Mouse (Mus musculus): ENCODE measurements around the gene Zfand3. TPM values are rescaled to one million over a fixed set of nuclear protein-coding genes. Genes with fewer than 3 reads are reported as not detected.
A peak's percentile ranks its signal among the peaks of the same experiment; 100 is the strongest.

The Zfand3 gene
- polyA plus RNA-seq, 1 experiment from 2014 or later = 54.9 TPM

- Histone ChIP-seq H3K27me3 (no peaks in the 10 kb centered on the region), H3K9me3 (replicated peaks) (no peaks in the 10 kb centered on the region), H3K9ac (no peak overlapping the region), H3K36me3 (0 out of 2 replicates have a peak, but pooled peaks cover 6% of the 10 kb centered on the region), H3K4me3 (replicated peaks) (no peak overlapping the region), H3K4me2 (replicated peaks) (no peak overlapping the region), H3K4me1 (no peaks in the 10 kb centered on the region), H3K27ac (replicated peaks) (no peak overlapping the region)
- ATAC-seq (ENCODE audit: insufficient number of reproducible peaks, low FRiP score, low TSS enrichment, low read depth) = no peak
- 62% methylated on average over 5 of the region's 5 CpGs for WGBS
Measured at GRCm38 (mm10) chr17:30075896-30076295, 71.4 kb downstream of the Zfand3 start.

DNA sequence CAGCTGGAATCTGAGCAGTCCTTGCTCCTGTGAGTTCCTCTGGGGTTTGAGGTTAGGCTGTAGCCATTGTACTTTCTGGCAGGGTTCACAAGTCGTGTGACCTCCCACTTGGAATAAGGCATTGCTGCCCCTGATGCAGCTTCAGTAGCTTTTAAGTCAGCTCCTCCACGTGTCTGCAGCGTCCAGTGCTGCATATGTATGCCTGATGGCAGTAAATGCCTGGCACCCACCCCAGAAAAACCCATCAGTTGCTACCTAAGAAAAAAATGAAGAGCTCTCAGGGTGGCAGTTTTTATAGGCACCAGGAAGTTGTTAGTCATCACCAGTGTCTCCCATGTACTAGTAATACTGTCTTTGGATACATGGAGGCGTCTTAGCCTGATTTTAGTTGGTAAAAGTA lies 79.5 kb downstream of the Zfand3 start:
- no peak overlapping the region for H3K4me2 ChIP-seq (replicated peaks)
- no peak overlapping the region for H3K4me3 ChIP-seq (replicated peaks)
- H3K27ac ChIP-seq (replicated peaks) = no peak overlapping the region
- H3K9ac ChIP-seq = no peak overlapping the region
- no peak for ATAC-seq (ENCODE audit: insufficient number of reproducible peaks, low FRiP score, low TSS enrichment, low read depth)
- no peaks in the 10 kb centered on the region for H3K9me3 ChIP-seq (replicated peaks)
- H3K36me3 ChIP-seq = 0 out of 2 replicates have a peak, but pooled peaks cover 2% of the 10 kb centered on the region
- WGBS = 55% methylated on average over 4 of the region's 4 CpGs
- no peaks in the 10 kb centered on the region for H3K4me1 ChIP-seq
- H3K27me3 ChIP-seq = no peaks in the 10 kb centered on the region

DNA sequence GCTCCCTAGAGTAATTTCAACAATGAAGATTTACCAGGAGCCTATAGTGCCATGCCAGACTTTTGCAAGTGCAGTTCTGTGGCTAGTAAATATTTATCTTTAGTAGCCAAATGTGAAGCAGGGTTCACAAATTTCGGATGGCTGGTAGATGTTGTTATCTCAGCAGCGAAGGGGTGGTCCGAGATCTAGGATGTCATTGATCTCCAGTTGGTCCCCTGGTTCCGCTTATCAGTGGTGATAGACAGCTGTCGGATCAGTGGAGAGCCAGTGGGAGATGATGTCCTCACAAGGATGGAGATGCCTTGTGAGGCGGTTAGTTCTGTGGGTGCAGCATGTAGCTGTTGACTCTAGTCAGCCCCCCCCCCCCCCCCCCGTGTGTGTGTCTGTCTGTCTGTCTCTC lies 82.2 kb downstream of the Zfand3 start:
- H3K4me2 ChIP-seq (replicated peaks) = no peak overlapping the region
- ATAC-seq (ENCODE audit: insufficient number of reproducible peaks, low FRiP score, low TSS enrichment, low read depth) = no peak
- H3K27me3 ChIP-seq = no peaks in the 10 kb centered on the region
- H3K27ac ChIP-seq (replicated peaks) = no peak overlapping the region
- H3K4me3 ChIP-seq (replicated peaks) = no peak overlapping the region
- WGBS = 93% methylated on average over 7 of the region's 7 CpGs
- H3K9me3 ChIP-seq (replicated peaks) = no peaks in the 10 kb centered on the region
- no peak overlapping the region for H3K9ac ChIP-seq
- no peaks in the 10 kb centered on the region for H3K4me1 ChIP-seq
- no peaks in the 10 kb centered on the region for H3K36me3 ChIP-seq

GRCm38 (mm10) chr17:30088431-30088830 lies 83.9 kb downstream of the Zfand3 start:
- 97% methylated on average over 3 of the region's 3 CpGs for WGBS
- H3K9me3 ChIP-seq (replicated peaks) = no peaks in the 10 kb centered on the region
- H3K9ac ChIP-seq = no peak overlapping the region
- no peak overlapping the region for H3K4me2 ChIP-seq (replicated peaks)
- H3K4me3 ChIP-seq (replicated peaks) = no peak overlapping the region
- no peaks in the 10 kb centered on the region for H3K27me3 ChIP-seq
- H3K27ac ChIP-seq (replicated peaks) = no peak overlapping the region
- H3K36me3 ChIP-seq = no peaks in the 10 kb centered on the region
- no peaks in the 10 kb centered on the region for H3K4me1 ChIP-seq
- no peak for ATAC-seq (ENCODE audit: insufficient number of reproducible peaks, low FRiP score, low TSS enrichment, low read depth)

DNA sequence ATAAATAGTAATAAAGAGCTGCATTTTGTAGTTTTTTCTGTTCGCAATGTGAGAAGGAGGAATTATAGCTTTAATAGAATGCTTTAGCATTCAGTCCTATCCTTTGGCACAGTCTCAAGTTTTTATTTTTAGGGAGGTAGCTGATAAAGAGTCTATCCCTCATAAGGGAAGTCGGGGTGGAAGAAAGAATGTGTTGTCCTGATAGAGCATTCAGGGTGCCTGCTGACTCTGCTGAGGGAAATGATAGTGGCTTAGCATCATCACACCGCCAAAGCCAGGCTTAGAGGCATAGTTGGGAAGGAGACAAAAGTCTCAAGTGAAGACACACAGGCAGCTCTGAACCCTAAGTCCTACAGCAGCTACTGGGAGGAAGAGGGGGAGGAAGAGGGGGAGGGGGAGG lies 85.9 kb downstream of the Zfand3 start:
- WGBS = 78% methylated on average over 3 of the region's 3 CpGs
- no peaks in the 10 kb centered on the region for H3K27me3 ChIP-seq
- ATAC-seq (ENCODE audit: insufficient number of reproducible peaks, low FRiP score, low TSS enrichment, low read depth) = no peak
- no peak overlapping the region for H3K4me2 ChIP-seq (replicated peaks)
- H3K4me1 ChIP-seq = no peaks in the 10 kb centered on the region
- no peak overlapping the region for H3K27ac ChIP-seq (replicated peaks)
- H3K9ac ChIP-seq = no peak overlapping the region
- peaks cover under 1% of the 10 kb centered on the region; the same call in 1 of the 2 replicates for H3K36me3 ChIP-seq
- no peaks in the 10 kb centered on the region for H3K9me3 ChIP-seq (replicated peaks)
- no peak overlapping the region for H3K4me3 ChIP-seq (replicated peaks)

DNA sequence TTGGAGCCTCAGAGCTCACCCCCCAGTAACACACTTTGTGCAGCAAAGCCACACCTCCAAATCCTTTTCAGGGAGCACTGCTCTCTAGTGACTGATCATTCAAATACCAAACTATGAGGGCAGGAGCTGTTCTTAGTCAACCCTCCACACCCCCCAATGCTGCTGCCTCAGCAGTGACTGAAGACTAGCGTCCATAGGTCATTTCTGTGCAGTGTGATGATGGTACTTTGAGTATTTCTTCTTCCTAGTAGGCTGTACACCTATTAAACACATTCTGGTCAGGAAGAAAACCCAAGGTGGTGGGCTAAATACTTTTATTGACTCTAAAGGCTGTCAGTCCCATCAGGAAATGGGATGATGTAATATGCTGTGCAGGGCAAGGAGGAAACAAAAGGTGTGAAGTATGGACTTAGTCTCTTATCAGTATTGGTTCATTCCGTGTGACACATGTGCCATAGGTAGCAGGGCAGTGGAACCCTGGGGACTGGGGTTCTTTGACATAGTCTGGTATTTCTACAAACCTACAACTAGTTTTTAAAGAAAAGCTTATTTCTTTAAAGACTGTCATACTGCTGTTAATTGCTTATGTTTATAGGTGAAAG lies 88.7 kb downstream of the Zfand3 start:
- no peak overlapping the region for H3K4me3 ChIP-seq (replicated peaks)
- WGBS = 93% methylated on average over 2 of the region's 2 CpGs
- H3K4me1 ChIP-seq = no peaks in the 10 kb centered on the region; the same call in 1 of the 2 replicates
- H3K27ac ChIP-seq (replicated peaks) = no peak overlapping the region
- no peaks in the 10 kb centered on the region for H3K27me3 ChIP-seq
- no peaks in the 10 kb centered on the region for H3K9me3 ChIP-seq (replicated peaks)
- H3K9ac ChIP-seq = no peak overlapping the region
- H3K36me3 ChIP-seq = peaks cover 5% of the 10 kb centered on the region; the same call in 1 of the 2 replicates
- H3K4me2 ChIP-seq (replicated peaks) = no peak overlapping the region
- ATAC-seq (ENCODE audit: insufficient number of reproducible peaks, low FRiP score, low TSS enrichment, low read depth) = no peak

- 69% methylated on average over 5 of the region's 5 CpGs for WGBS
- no peak overlapping the region for H3K27ac ChIP-seq (replicated peaks)
- H3K27me3 ChIP-seq = no peaks in the 10 kb centered on the region
- no peak overlapping the region for H3K4me3 ChIP-seq (replicated peaks)
- H3K9ac ChIP-seq = no peak overlapping the region
- H3K4me1 ChIP-seq = peaks cover 14% of the 10 kb centered on the region
- no peaks in the 10 kb centered on the region for H3K9me3 ChIP-seq (replicated peaks)
- no peak overlapping the region for H3K4me2 ChIP-seq (replicated peaks)
- peaks cover 5% of the 10 kb centered on the region; the same call in 1 of the 2 replicates for H3K36me3 ChIP-seq
- no peak for ATAC-seq (ENCODE audit: insufficient number of reproducible peaks, low FRiP score, low TSS enrichment, low read depth)
Measured at GRCm38 (mm10) chr17:30097156-30097555, 92.6 kb downstream of the Zfand3 start.

- H3K4me2 ChIP-seq (replicated peaks) = no peak overlapping the region
- no peak for ATAC-seq (ENCODE audit: insufficient number of reproducible peaks, low FRiP score, low TSS enrichment, low read depth)
- no peaks in the 10 kb centered on the region for H3K9me3 ChIP-seq (replicated peaks)
- WGBS = 60% methylated on average over 4 of the region's 4 CpGs
- H3K27me3 ChIP-seq = no peaks in the 10 kb centered on the region
- H3K9ac ChIP-seq = no peak overlapping the region
- peaks cover 16% of the 10 kb centered on the region for H3K4me1 ChIP-seq
- no peak overlapping the region for H3K4me3 ChIP-seq (replicated peaks)
- H3K36me3 ChIP-seq = peaks cover 5% of the 10 kb centered on the region; the same call in 1 of the 2 replicates
- H3K27ac ChIP-seq (replicated peaks) = no peak overlapping the region
Measured at GRCm38 (mm10) chr17:30097677-30098076, 93.1 kb downstream of the Zfand3 start.

- Histone ChIP-seq H3K27ac (replicated peaks) (no peak overlapping the region), H3K36me3 (peaks cover 5% of the 10 kb centered on the region; the same call in 1 of the 2 replicates), H3K9me3 (replicated peaks) (no peaks in the 10 kb centered on the region), H3K4me1 (peaks cover 24% of the 10 kb centered on the region), H3K4me2 (replicated peaks) (no peak overlapping the region), H3K27me3 (no peaks in the 10 kb centered on the region), H3K4me3 (replicated peaks) (no peak overlapping the region), H3K9ac (no peak overlapping the region)
- WGBS = 81% methylated on average over 2 of the region's 2 CpGs
- ATAC-seq (ENCODE audit: insufficient number of reproducible peaks, low FRiP score, low TSS enrichment, low read depth) = no peak
Measured at GRCm38 (mm10) chr17:30099670-30100069, 95.1 kb downstream of the Zfand3 start.

GRCm38 (mm10) chr17:30101801-30102200 lies 97.3 kb downstream of the Zfand3 start:
- Histone ChIP-seq H3K4me1 (peaks cover 24% of the 10 kb centered on the region), H3K27me3 (no peaks in the 10 kb centered on the region), H3K9ac (no peak overlapping the region), H3K4me2 (replicated peaks) (no peak overlapping the region), H3K4me3 (replicated peaks) (no peak overlapping the region), H3K9me3 (replicated peaks) (no peaks in the 10 kb centered on the region), H3K36me3 (no peaks in the 10 kb centered on the region), H3K27ac (replicated peaks) (peak overlapping the region; percentile 39; the same call in 1 of the 2 replicates)
- ATAC-seq (ENCODE audit: insufficient number of reproducible peaks, low FRiP score, low TSS enrichment, low read depth) = no peak

DNA sequence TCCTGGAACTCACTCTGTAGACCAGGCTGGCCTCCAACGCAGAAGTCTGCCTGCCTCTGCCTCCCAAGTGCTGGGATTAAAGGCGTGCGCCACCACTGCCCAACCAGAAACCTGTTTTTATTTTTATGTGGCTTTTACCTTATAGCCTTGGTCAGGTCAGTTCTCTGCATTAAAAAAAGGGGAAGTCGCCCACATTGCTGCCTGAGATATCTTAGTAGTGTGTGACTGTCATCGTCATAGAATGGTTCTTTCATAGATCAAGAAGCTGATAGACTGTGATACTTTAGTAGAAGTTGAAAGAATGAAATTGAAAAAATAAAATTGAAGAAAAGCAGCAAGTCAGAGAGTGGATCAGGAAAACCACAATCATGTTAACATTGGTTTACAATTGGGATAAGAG lies 98.5 kb downstream of the Zfand3 start:
- no peak for ATAC-seq (ENCODE audit: insufficient number of reproducible peaks, low FRiP score, low TSS enrichment, low read depth)
- Histone ChIP-seq H3K4me1 (peaks cover 24% of the 10 kb centered on the region), H3K9ac (no peak overlapping the region), H3K4me3 (replicated peaks) (no peak overlapping the region), H3K27ac (replicated peaks) (no peak overlapping the region), H3K4me2 (replicated peaks) (no peak overlapping the region), H3K36me3 (no peaks in the 10 kb centered on the region), H3K9me3 (replicated peaks) (no peaks in the 10 kb centered on the region), H3K27me3 (no peaks in the 10 kb centered on the region)
- 91% methylated on average over 5 of the region's 5 CpGs for WGBS

- Histone ChIP-seq H3K36me3 (no peaks in the 10 kb centered on the region), H3K9me3 (replicated peaks) (no peaks in the 10 kb centered on the region), H3K27ac (replicated peaks) (no peak overlapping the region), H3K9ac (no peak overlapping the region), H3K4me3 (replicated peaks) (no peak overlapping the region), H3K4me2 (replicated peaks) (no peak overlapping the region), H3K27me3 (no peaks in the 10 kb centered on the region), H3K4me1 (peaks cover 24% of the 10 kb centered on the region)
- no peak for ATAC-seq (ENCODE audit: insufficient number of reproducible peaks, low FRiP score, low TSS enrichment, low read depth)
- 53% methylated on average over 4 of the region's 4 CpGs for WGBS
Measured at GRCm38 (mm10) chr17:30103641-30104165, 99.2 kb downstream of the Zfand3 start.
